Mouse (Mus musculus) cerebral cortex, adult 2 months (tissue): ENCODE data around the gene Gpr3.

Experiments
- WGBS: fragments of 180-500 bp; shearing (Covaris S2); methylation state at CpG from one replicate; pipeline ENCODE4 v1.1.7; 2018; 5-methylcytosine and 5-hydroxymethylcytosine counted together

Gpr3 gene

GRCm38 (mm10) chr4:133198337-133199180 is 13.8 kb downstream of the Gpr3 start:
- 57% methylated on average over 19 of the region's 19 CpGs for WGBS

- 59% methylated on average over 13 of the region's 13 CpGs for WGBS
Measured at GRCm38 (mm10) chr4:133197801-133198286, 14.5 kb downstream of the Gpr3 start.

GRCm38 (mm10) chr4:133197355-133197754 is 15.0 kb downstream of the Gpr3 start:
- WGBS, result 41% methylated on average over 5 of the region's 5 CpGs

GRCm38 (mm10) chr4:133196852-133197251 is 15.5 kb downstream of the Gpr3 start:
- 45% methylated on average over 7 of the region's 7 CpGs for WGBS

DNA sequence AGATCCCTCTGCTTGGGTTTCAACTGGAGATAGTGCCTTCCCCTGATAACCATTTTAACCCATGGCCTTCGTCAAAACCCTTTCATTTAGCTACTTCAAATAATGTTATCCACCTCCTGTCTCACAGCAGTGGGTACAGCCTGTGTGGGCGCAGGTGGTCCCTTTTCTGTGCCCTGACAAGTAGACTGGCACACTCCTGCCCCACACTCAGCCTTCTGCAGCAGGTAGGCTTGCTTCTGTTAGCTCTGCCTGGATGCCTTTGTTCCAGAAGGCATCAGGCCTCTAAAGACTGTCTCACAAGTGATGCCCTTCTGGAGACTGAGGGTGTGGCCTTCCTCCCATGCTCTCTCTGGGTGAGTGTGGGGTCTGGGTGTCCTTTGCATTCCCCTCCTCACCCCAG is 16.2 kb downstream of the Gpr3 start:
- 93% methylated on average over 2 of the region's 2 CpGs for WGBS

DNA sequence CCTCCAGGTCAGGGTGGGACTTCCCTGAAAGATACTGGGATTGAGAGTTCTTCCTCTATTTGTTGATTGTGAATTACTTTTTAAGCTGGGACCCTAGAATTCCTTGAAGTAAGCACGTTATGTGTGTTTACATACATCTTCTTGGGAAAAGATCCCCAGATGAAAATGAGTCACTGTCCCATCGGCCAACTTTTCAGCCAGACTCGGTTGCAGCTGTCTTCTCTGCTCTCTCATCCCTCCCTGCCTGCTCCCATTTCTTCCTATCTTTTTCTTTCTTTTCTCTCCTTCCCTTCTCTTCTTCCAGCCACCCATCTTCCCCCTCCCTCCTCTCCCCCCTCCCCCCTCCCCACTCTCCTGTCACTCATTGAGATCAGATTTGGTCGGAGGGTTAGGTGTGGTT is 17.3 kb downstream of the Gpr3 start:
- 49% methylated on average over 4 of the region's 4 CpGs for WGBS

DNA sequence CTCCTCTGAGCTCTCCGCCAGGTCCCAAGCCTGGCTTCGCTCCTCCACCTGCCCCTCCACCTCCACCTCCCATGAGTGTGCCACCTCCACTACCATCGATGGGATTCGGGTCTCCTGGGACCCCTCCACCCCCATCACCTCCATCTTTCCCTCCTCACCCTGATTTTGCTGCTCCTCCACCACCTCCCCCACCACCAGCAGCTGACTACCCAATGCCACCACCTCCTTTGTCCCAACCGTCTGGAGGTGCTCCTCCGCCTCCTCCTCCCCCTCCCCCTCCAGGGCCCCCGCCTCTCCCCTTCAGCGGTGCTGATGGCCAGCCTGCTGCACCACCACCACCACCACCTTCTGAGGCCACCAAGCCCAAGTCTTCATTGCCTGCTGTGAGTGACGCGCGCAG is 17.9 kb downstream of the Gpr3 start:
- 86% methylated on average over 11 of the region's 11 CpGs for WGBS

DNA sequence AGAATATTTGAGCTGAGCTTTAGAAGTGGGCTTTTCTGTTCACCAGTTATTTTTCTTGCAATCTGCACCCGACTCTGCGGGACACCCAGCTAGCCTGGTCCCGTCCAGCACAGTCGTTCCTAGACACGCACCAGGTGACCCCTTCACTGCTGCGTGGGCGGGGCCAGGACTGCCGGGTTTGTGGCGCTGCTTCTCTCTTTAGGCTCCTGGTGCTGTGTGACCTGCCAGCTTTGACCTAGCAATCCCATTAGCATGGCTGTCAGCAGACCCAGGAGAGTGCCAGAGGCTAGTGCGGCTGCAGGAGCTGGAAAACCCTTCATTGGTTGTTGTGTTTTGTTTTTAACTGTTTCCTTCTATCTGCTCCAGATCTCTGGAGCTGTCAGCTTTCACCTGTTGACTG is 22.9 kb downstream of the Gpr3 start:
- 80% methylated on average over 10 of the region's 10 CpGs for WGBS

GRCm38 (mm10) chr4:133186856-133187255 is 25.5 kb downstream of the Gpr3 start:
- 95% methylated on average over 5 of the region's 5 CpGs for WGBS

- WGBS, result 88% methylated on average over 8 of the region's 8 CpGs
Measured at GRCm38 (mm10) chr4:133185893-133186292, 26.4 kb downstream of the Gpr3 start.

- WGBS, result 49% methylated on average over 15 of the region's 15 CpGs
Measured at GRCm38 (mm10) chr4:133184898-133185665, 27.3 kb downstream of the Gpr3 start.

DNA sequence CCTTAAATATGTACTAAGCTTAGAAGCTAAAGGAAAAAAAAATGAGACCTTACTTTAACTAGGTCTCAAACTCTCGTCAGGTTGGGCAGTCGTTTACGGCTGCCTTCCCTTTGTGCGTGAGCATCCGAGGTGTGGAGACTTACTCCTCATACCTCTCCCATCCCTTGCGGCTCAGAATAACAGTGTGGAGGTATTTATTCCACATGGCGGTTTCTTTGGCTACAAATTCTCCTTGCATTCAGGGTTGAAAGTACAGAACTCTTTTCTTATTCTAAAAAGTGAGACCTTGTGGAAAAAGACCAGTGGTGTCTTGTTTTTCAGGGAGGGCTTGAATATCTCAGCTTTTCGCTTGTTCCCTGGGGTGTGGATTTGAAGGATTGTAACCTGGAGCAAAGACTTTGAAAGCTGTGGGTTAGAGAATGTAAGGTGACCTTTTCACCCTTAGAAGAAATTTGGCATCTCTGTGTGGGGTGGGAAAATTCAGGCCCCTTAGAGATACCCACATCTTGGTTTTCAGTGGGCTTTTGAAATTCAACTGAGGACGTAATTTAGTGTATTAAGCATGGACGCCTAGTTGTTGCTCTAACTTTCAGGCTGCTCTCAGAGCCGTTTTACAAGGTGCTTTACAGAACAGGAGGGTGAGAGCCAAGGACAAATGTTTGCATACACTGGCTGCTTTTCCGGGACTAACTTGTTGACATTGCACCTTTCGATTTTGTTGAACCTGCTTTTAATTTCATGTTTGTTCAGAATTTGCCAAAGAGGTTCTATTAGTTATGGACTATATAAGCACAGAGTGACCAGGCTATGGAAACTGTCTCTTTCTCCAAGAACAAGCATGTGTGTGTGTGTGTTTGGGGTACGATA is 28.1 kb downstream of the Gpr3 start:
- WGBS, result 87% methylated on average over 14 of the region's 14 CpGs

DNA sequence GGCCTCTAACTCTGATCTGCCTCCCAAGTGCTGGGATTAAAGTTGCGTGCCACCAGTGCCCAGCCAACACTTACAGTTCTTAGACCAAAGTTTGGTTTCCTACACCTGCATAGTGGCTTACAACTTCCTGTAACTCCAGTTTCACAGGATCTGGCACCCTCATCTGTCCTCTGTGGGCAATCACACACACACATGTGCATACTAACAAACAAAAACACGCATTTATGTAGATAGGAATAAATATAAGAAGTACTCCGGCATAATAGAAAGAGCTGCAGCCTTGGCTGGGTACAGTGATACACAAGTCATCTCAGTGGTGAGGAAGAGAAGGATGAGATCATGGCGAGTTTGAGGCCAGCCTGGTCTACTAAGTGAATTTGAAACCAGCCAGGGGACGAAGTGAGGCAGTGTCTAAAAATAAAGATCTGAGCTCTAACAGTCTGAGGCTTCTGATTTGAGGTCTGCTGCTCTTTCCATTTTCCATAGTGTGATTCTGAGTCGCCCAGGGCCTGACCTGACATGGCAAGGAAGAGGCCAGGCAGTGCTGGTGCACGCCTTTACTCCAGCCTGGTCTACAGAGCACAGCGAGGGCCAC is 29.8 kb downstream of the Gpr3 start:
- WGBS, result 87% methylated on average over 8 of the region's 8 CpGs

DNA sequence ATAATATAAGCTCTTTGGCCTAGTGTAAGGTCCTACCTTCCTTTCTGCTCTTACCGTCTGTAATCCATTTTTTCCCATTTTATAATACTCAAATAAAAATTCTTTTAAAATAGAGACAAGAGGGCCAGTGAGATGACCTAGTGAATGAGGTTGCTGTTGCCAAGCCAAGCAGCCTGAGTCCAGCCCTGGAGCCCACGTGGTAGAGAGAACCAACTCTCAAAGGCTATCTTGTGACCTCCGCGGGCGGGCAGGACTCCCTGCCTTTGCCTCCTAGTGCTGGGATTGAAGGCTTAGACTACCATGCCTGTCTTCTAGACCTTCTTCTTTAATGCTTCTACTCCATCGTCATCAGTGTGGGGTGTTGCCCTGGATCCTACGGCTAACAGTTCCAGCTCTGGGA is 33.1 kb downstream of the Gpr3 start:
- 78% methylated on average over 7 of the region's 7 CpGs for whole genome bisulfite sequencing

DNA sequence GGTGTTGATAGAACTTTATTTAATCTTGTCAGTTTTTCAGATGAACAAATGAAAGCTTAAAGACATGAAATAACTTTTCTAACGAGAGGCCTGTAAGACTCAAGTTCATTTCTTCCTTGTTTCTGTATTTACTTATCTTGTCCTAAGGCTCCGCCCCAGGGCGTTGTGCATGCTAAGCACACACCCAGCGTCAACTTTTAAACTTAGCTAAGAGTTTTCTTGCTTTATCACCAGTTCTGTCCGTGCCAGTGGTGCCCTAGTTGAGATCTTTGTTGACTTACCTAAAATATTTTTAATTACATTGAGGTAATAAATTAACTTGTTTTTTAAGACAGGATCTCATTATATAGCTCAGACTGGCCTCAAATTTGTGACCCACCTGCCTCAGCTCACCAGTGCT is 34.0 kb downstream of the Gpr3 start:
- 85% methylated on average over 5 of the region's 5 CpGs for WGBS

- 50% methylated on average over 18 of the region's 18 CpGs for WGBS
Measured at GRCm38 (mm10) chr4:133176761-133177403, 35.5 kb downstream of the Gpr3 start.

GRCm38 (mm10) chr4:133175998-133176760 is 36.2 kb downstream of the Gpr3 start:
- WGBS, result 26% methylated on average over 14 of the region's 14 CpGs

- 84% methylated on average over 7 of the region's 7 CpGs for WGBS
Measured at GRCm38 (mm10) chr4:133175274-133175673, 37.1 kb downstream of the Gpr3 start.

DNA sequence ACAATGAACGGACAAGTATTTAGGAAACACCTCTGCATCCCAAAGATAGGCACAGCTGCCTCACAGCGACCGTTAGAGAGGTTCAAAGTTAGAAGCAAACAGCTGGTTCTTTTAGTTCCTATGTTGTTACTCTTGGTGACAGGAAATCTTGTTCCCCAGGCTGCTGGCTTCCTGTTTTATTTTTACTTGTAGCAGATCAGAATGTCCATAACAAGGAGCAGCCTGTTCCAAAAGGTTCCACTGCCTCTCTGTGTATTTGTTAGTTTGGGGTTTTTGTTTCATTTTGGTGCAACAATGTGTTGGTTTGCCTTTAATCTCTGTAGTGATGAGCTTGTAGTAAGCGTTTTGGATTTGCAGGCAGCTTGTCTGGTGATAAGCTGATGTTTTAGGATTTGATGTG is 38.0 kb downstream of the Gpr3 start:
- 37% methylated on average over 4 of the region's 4 CpGs for WGBS

DNA sequence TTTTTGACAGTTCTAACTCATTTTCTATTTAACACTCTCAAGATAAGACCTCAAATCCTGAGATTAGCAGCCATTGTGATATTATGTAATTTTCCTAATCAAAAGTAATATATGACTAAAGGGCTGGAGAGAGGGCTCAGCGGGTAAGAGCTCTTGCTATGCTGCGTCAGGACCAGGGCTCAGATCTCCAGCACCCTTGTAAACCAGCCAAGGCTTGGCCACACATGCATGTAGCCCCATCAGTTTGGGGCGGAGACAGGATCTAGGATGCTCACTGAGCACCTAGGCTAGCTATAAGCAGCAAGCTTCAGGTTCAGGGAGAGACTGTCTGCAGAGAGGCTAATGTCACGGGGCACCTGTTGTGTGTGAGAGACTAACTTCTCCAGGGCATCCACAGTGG is 39.9 kb downstream of the Gpr3 start:
- WGBS, result 89% methylated on average over 4 of the region's 4 CpGs
